Mouse (Mus musculus): ENCODE results near the gene Slc37a1.
A peak's percentile ranks its signal among the peaks of the same experiment; 100 is the strongest.
"Not testable (repeated sequence)": the region's sequence is repeated elsewhere in the genome, so short reads cannot be mapped to it uniquely, and the experiment has no call there.

Slc37a1 gene

GRCm38 (mm10) chr17:31353255-31353654 lies 66.7 kb downstream of the Slc37a1 start:
- DNase-seq (ENCODE audit: low spot score in 2 of 2), result peak in 1 of 2 experiments; percentile 31

- DNase-seq (ENCODE audit: low spot score in 2 of 2), result not testable (repeated sequence)
Measured at GRCm38 (mm10) chr17:31354684-31355083, 68.1 kb downstream of the Slc37a1 start.

- no peak for DNase-seq (ENCODE audit: low spot score in 2 of 2)
Measured at GRCm38 (mm10) chr17:31355792-31356502, 69.4 kb downstream of the Slc37a1 start.

GRCm38 (mm10) chr17:31360582-31360981 lies 74.0 kb downstream of the Slc37a1 start:
- DNase-seq (ENCODE audit: low spot score in 2 of 2), result no peak

GRCm38 (mm10) chr17:31365586-31366166 lies 79.1 kb downstream of the Slc37a1 start:
- no peak for DNase-seq (ENCODE audit: low spot score in 2 of 2)

- DNase-seq (ENCODE audit: low spot score in 2 of 2), result no peak
Measured at GRCm38 (mm10) chr17:31370221-31370620, 83.6 kb downstream of the Slc37a1 start.

- no peak for DNase-seq (ENCODE audit: low spot score in 2 of 2)
Measured at GRCm38 (mm10) chr17:31370931-31371330, 84.3 kb downstream of the Slc37a1 start.

- peak; percentile 62 to 80 for DNase-seq (ENCODE audit: low spot score in 2 of 2)
Measured at GRCm38 (mm10) chr17:31377961-31378360, 91.4 kb downstream of the Slc37a1 start.

- peak in 1 of 2 experiments; percentile 49 for DNase-seq (ENCODE audit: low spot score in 2 of 2)
Measured at GRCm38 (mm10) chr17:31378361-31378761, 91.8 kb downstream of the Slc37a1 start.

GRCm38 (mm10) chr17:31379086-31379485 lies 92.5 kb downstream of the Slc37a1 start:
- DNase-seq (ENCODE audit: low spot score in 2 of 2), result no peak

- no peak for DNase-seq (ENCODE audit: low spot score in 2 of 2)
Measured at GRCm38 (mm10) chr17:31379863-31380262, 93.3 kb downstream of the Slc37a1 start.

- DNase-seq (ENCODE audit: low spot score in 2 of 2), result no peak
Measured at GRCm38 (mm10) chr17:31383320-31383719, 96.7 kb downstream of the Slc37a1 start.

- no peak for DNase-seq (ENCODE audit: low spot score in 2 of 2)
Measured at GRCm38 (mm10) chr17:31384968-31385627, 98.5 kb downstream of the Slc37a1 start.

- DNase-seq (ENCODE audit: low spot score in 2 of 2), result peak; percentile 51 to 54
Measured at GRCm38 (mm10) chr17:31385671-31386665, 99.4 kb downstream of the Slc37a1 start, which contains the start of gene Pde9a. TSS of gene Pde9a (plus strand) at chr17:31386210.

GRCm38 (mm10) chr17:31386766-31387275 lies 100.2 kb downstream of the Slc37a1 start:
- DNase-seq (ENCODE audit: low spot score in 2 of 2), result no peak

GRCm38 (mm10) chr17:31389432-31390050 lies 102.9 kb downstream of the Slc37a1 start:
- no peak for DNase-seq (ENCODE audit: low spot score in 2 of 2)

GRCm38 (mm10) chr17:31391462-31391861 lies 104.9 kb downstream of the Slc37a1 start:
- DNase-seq (ENCODE audit: low spot score in 2 of 2), result no peak

- DNase-seq (ENCODE audit: low spot score in 2 of 2), result no peak
Measured at GRCm38 (mm10) chr17:31392041-31392440, 105.4 kb downstream of the Slc37a1 start.

GRCm38 (mm10) chr17:31393811-31394210 lies 107.2 kb downstream of the Slc37a1 start:
- no peak for DNase-seq (ENCODE audit: low spot score in 2 of 2)

- no peak for DNase-seq (ENCODE audit: low spot score in 2 of 2)
Measured at GRCm38 (mm10) chr17:31400294-31400693, 113.7 kb downstream of the Slc37a1 start.

Measured in frontal cortex, postnatal 36 days (tissue).